Mouse (Mus musculus): Measurements from ENCODE around the gene 4932438H23Rik. TPM values are rescaled to one million over a fixed set of nuclear protein-coding genes. Genes with fewer than 3 reads are reported as not detected.

4932438H23Rik gene
- total RNA-seq, 2 experiments from 2014 or later = 0.89 to 1.1 TPM

DNA sequence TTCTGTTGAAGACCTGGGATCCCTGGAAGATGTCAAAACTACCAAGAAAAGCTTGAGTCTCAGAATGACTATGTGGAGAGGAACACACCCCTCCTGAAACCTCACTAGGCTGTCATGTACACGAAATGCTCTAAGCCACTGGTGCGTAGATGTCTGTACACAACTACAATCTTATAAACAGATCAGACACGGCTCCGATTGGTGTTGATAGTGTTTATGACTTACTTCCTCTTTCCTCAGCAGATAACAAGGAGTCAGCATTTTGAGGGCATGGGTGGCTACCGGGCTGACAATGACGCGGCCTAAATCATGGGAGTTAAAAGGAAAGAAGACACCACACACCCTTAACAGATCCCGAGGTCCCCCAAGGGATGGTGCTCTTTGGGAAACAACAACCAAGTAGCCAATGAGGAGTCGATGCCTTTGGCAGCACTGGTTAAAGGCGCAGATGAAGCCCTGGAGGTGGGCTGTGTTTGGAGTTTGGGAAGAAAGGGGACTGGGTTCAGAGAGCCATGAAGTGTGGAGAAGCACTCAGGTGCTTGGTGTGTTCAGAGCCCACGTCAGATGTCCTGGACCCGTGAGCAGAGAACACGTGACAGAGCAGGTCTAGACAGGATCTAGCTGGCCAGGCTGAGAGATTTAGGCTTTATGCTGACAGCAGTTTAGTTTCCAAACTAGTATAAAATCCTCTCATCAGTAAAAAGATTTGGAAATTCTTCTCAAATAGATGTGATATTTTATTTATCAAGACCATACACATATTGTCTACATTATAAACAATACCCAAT lies 33.2 kb downstream of the 4932438H23Rik start:
- DNase-seq (ENCODE audit: extremely low spot score in 1 of 2, low spot score in 1 of 2) = no peak

- no peak for DNase-seq (ENCODE audit: extremely low spot score in 1 of 2, low spot score in 1 of 2)
Observed at GRCm38 (mm10) chr16:91057741-91058140, 37.2 kb downstream of the 4932438H23Rik start.

GRCm38 (mm10) chr16:91057261-91057660 lies 37.7 kb downstream of the 4932438H23Rik start:
- DNase-seq (ENCODE audit: extremely low spot score in 1 of 2, low spot score in 1 of 2) = no peak

GRCm38 (mm10) chr16:91056043-91056821 lies 38.7 kb downstream of the 4932438H23Rik start:
- DNase-seq (ENCODE audit: extremely low spot score in 1 of 2, low spot score in 1 of 2) = no peak

GRCm38 (mm10) chr16:91055150-91055549 lies 39.8 kb downstream of the 4932438H23Rik start:
- no peak for DNase-seq (ENCODE audit: extremely low spot score in 1 of 2, low spot score in 1 of 2)

DNA sequence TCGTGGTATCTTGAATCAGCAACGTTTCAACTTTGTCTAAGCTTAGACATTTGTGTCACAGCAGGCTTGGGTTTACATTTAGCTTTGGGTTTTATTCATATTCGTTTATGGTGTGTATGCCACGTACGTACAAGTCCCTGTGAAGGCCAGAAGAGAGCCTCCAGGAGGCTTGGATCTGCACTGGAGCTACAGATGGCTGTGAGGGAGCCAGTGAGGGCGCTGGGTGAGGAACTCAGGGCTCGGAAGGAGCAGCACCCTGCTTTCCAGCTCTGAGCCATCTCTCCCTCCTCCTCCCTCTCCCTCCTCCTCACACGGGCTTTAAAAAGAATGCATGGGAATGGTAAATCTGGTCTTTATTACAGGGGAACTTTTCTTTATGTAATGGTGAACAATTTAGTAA lies 41.3 kb downstream of the 4932438H23Rik start:
- no peak for DNase-seq (ENCODE audit: extremely low spot score in 1 of 2, low spot score in 1 of 2)

GRCm38 (mm10) chr16:91045511-91045910 lies 49.4 kb downstream of the 4932438H23Rik start:
- peak in 1 of 2 experiments; percentile 49 for DNase-seq (ENCODE audit: extremely low spot score in 1 of 2, low spot score in 1 of 2)

- DNase-seq (ENCODE audit: extremely low spot score in 1 of 2, low spot score in 1 of 2) = peak; percentile 98 to 100
Observed at GRCm38 (mm10) chr16:91044270-91045182, 50.4 kb downstream of the 4932438H23Rik start, which contains the start of gene Paxbp1. Paxbp1 (minus strand) TSS chr16:91044543.

- DNase-seq (ENCODE audit: extremely low spot score in 1 of 2, low spot score in 1 of 2) = peak; percentile 27 to 47
Observed at GRCm38 (mm10) chr16:91043461-91044248, 51.3 kb downstream of the 4932438H23Rik start.

- no peak for DNase-seq (ENCODE audit: extremely low spot score in 1 of 2, low spot score in 1 of 2)
Observed at GRCm38 (mm10) chr16:91042640-91043039, 52.3 kb downstream of the 4932438H23Rik start.

DNA sequence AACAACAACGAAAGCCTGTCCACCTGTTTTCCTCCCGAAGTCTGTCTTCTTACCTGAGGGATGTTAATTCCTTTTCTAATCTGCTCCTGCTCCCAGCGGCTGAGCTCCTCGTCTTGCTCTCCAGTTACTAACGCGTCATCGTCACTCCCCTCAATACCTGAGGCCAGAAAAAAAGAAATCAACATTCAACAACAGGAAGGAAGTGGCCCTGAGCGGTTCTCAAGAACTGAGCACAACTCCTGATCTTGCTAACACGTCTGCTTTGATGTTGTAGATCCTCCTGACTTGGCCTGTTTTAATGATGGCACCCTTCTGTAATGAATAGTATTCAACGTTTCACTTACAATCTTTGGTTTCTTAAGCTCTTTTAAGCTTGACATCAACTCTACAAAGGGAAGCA lies 59.1 kb downstream of the 4932438H23Rik start:
- DNase-seq (ENCODE audit: extremely low spot score in 1 of 2, low spot score in 1 of 2) = no peak

- no peak for DNase-seq (ENCODE audit: extremely low spot score in 1 of 2, low spot score in 1 of 2)
Observed at GRCm38 (mm10) chr16:91030751-91031150, 64.2 kb downstream of the 4932438H23Rik start.

GRCm38 (mm10) chr16:91029901-91030300 lies 65.0 kb downstream of the 4932438H23Rik start:
- DNase-seq (ENCODE audit: extremely low spot score in 1 of 2, low spot score in 1 of 2) = no peak

DNA sequence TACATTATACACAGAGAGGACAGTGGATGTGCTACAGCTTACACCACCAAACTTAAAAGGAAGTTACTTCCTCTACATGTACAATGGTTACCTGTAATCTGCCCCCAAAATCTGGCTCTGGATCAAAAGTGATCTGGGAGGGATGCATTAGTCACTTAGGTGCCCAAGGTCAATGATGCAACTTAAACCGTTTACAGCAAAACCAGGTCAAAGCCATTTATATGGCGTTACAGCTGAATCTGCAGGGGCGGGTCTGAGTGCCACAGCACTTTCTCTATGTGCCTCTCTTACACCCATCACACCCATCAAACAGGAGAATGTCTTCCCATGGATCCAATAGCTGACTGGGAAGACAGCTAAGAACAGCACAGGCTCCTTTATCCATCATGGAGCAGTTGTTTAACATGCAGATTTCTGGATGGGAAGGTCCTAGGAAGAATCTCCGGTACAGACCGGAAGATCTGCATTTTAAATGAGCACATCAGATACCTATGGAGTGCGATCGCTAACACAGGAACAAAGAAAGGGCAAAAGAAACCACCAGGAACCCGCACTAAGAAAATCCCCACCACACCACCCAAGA lies 65.7 kb downstream of the 4932438H23Rik start:
- DNase-seq (ENCODE audit: extremely low spot score in 1 of 2, low spot score in 1 of 2) = no peak

- DNase-seq (ENCODE audit: extremely low spot score in 1 of 2, low spot score in 1 of 2) = no peak
Observed at GRCm38 (mm10) chr16:91026290-91026689, 68.6 kb downstream of the 4932438H23Rik start.

- peak in 1 of 2 experiments; percentile 38 for DNase-seq (ENCODE audit: extremely low spot score in 1 of 2, low spot score in 1 of 2)
Observed at GRCm38 (mm10) chr16:91023384-91023783, 71.5 kb downstream of the 4932438H23Rik start.

DNA sequence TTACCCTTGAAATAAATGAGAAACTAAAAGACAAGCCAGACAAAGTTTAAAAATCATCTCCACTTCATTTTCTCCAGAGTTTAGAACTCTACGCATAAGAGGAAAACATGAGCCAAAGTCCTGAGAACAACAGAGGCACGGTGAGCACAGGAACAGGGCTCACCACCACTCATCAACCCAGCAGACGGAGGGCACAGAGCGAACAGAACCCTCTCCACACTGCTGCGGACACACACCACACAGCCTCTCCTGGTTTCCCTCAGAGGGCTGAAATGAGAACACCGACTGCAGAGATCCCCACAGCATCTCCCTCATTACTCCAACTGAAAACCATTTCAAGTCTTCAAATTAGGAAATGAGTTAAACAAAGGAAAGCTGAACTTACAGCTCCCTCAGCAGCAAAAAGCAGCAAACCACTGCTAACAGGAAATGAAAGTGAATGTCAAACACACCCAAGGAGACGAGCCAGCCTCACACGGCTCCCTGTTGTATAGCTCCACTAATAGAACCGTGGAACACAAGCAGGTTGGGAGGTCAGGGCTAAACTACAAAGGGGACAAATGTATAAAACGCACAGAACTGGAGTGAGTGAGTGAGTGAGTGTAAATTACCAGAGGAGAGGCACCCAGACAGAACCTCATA lies 74.0 kb downstream of the 4932438H23Rik start:
- no peak for DNase-seq (ENCODE audit: extremely low spot score in 1 of 2, low spot score in 1 of 2)

GRCm38 (mm10) chr16:91019476-91019875 lies 75.4 kb downstream of the 4932438H23Rik start:
- DNase-seq (ENCODE audit: extremely low spot score in 1 of 2, low spot score in 1 of 2) = no peak

GRCm38 (mm10) chr16:91015761-91016160 lies 79.2 kb downstream of the 4932438H23Rik start:
- DNase-seq (ENCODE audit: extremely low spot score in 1 of 2, low spot score in 1 of 2) = no peak

All from layer of hippocampus, postnatal 25 days (tissue).